Mouse (Mus musculus): ENCODE results near the gene Ly6g6d.

DNA sequence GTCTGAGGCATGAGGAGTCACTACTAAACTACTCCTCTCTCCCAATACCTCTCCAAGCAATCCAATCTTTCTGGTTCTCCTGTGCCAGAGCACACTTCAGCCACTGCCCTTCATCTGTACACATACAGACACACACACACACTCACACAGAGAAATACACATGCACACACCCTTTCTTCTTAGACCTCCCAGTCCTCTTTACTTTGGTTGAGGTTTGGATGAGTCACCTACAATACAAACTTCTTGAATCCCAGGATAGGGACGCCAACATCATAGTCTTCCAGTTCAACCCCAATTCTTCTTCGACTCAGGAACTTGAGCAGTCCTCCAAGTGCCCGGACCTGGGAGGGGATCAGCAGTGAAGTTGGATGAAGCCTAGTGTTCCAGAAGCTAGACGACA lies 34.1 kb downstream of the Ly6g6d start:
- TF ChIP-seq CTCF (IDR thresholded peaks at IDR 0.05; ENCODE audit: borderline replicate concordance, insufficient read depth, low read depth, low read length): no peak
- TF ChIP-seq POLR2A (IDR thresholded peaks at IDR 0.05; ENCODE audit: borderline replicate concordance, insufficient read depth, low read length): no peak

All from cerebellum, adult 2 months (tissue).